Mouse (Mus musculus) midbrain, embryonic 13.5 days (tissue): ENCODE measurements at regions not wholly inside any gene's neighbourhood (a gene's known extent, or its start where the extent isn't known, plus 50 kb on each side); places are given as distances from the start of the nearest gene placed in this dataset.

Source experiments
- ATAC-seq: fragments of 200-750 bp; cut with Nextera tagmentation; 2 replicates; pipeline ENCODE4 v1.8.0; 2017; ENCODE audit warnings: mild to moderate bottlenecking, moderate TSS enrichment, moderate library complexity
- H3K27ac ChIP-seq: fragments of 300-500 bp; sonication (generic); 2 replicates; pipeline ENCODE4 v1.5.1; 2015; ENCODE audit warnings: inconsistent platforms, mild to moderate bottlenecking, moderate library complexity
- H3K27me3 ChIP-seq: fragments of 300-500 bp; sonication (generic); 2 replicates; pipeline ENCODE4 v1.6.1; 2015; ENCODE audit warnings: mild to moderate bottlenecking, inconsistent platforms
- H3K36me3 ChIP-seq: fragments of 300-500 bp; sonication (generic); 2 replicates; pipeline ENCODE4 v1.6.1; 2015; ENCODE audit warnings: mild to moderate bottlenecking, inconsistent platforms
- H3K4me1 ChIP-seq: fragments of 300-500 bp; sonication (generic); replicated peaks from 2 replicates; pipeline ENCODE4 v1.6.1; 2015; ENCODE audit warnings: inconsistent platforms
- H3K4me2 ChIP-seq: fragments of 300-500 bp; sonication (generic); replicated peaks from 2 replicates; pipeline ENCODE4 v1.6.1; 2015; ENCODE audit warnings: moderate library complexity, mild to moderate bottlenecking, inconsistent platforms
- H3K4me3 ChIP-seq: fragments of 300-500 bp; sonication (generic); replicated peaks from 2 replicates; pipeline ENCODE4 v1.5.1; 2015; ENCODE audit warnings: mild to moderate bottlenecking, inconsistent platforms
- H3K9ac ChIP-seq: fragments of 300-500 bp; sonication (generic); replicated peaks from 2 replicates; pipeline ENCODE4 v1.6.1; 2015; ENCODE audit warnings: mild to moderate bottlenecking, inconsistent platforms
- H3K9me3 ChIP-seq: fragments of 300-500 bp; sonication (generic); 2 replicates; pipeline ENCODE4 v1.6.1; 2016; ENCODE audit warnings: mild to moderate bottlenecking, inconsistent platforms
- WGBS: fragments of 180-500 bp; shearing (Covaris S2); methylation state at CpG from one replicate; pipeline ENCODE4 v1.1.7; 2015; 5-methylcytosine and 5-hydroxymethylcytosine counted together

DNA sequence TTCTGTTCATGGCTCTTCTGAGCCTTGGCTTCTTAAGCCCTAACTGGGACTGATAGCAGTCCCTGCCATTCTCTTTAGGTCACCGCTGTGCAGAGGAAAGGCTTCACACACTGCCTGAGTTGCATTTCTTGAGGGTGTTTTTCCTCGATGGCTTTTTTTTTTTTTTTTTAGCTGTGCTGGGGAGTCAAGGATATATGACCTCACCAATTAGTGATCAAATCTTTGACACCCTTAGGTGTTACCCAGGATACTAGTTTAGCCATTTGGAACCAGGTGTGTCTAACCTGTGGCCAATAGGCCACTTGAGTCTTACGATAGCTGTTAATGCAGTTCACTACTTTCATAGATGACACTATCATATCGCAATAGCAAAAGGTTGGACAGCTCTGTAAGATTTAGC is 1247.5 kb upstream of the A1bg start:
- WGBS: 95% methylated on average over 4 of the region's 4 CpGs
- Histone ChIP-seq H3K4me1 (no peaks in the 10 kb centered on the region), H3K27me3 (no peaks in the 10 kb centered on the region), H3K9ac (no peak overlapping the region), H3K27ac (no peak overlapping the region), H3K9me3 (no peaks in the 10 kb centered on the region), H3K36me3 (no peaks in the 10 kb centered on the region), H3K4me3 (no peak overlapping the region), H3K4me2 (no peak overlapping the region)
- no peak for ATAC-seq

DNA sequence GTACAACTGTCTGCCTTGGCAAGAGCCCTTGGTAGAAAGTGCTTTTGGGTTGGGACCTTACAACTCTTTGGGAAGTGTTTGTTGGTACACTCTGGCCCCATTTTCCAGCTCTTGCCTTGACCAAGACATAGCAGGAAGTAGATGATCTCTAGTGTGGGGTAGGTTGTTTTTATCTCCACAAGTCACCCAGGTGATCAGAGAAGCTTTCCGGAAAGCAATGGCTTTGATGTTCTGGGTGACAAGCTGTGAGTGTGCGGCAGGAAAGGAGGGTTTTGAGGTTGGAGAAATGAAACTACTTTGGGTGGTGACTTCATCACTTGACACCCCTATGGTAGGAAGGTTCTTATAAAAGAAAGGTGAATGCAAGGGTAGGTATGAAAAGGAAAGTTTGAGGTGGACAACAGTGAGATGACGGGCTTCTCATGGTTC is 1246.8 kb upstream of the A1bg start:
- Histone ChIP-seq H3K4me2 (no peak overlapping the region), H3K9ac (no peak overlapping the region), H3K4me3 (no peak overlapping the region), H3K4me1 (no peaks in the 10 kb centered on the region), H3K27ac (no peak overlapping the region), H3K27me3 (no peaks in the 10 kb centered on the region), H3K36me3 (no peaks in the 10 kb centered on the region), H3K9me3 (no peaks in the 10 kb centered on the region)
- ATAC-seq: no peak
- WGBS: 94% methylated on average over 3 of the region's 3 CpGs

DNA sequence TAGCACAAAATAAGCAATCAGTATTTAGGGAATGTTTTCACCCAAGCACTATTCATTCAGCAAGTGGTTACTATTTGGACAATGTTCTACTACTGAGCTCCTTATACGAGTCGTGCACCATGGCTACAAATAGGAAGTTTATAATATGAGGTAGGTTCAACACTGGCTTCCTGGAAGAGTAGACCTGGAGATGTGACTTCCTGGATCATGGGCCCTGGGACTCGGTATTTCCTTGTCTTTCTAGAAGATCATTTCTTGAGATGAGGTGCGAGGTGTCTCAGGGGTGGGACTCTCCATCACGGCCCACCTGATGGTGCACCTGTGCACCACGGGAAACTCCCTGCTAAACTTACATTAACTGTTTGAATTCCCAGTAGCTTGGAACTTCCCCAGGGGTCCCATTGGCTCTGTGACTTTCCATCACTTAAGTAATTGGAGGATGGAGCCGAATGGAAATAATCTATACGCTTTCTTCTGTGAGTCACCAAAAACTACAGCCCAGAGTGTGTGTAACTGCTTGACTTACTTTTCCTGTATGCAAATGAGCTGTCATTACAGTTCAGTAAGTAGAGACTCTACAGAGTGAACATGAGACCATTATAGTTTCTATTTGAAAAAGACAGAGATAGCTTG is 1246.3 kb upstream of the A1bg start:
- Histone ChIP-seq H3K36me3 (no peaks in the 10 kb centered on the region), H3K27me3 (no peaks in the 10 kb centered on the region), H3K9me3 (no peaks in the 10 kb centered on the region), H3K4me1 (no peaks in the 10 kb centered on the region), H3K4me2 (no peak overlapping the region), H3K27ac (no peak overlapping the region), H3K9ac (no peak overlapping the region), H3K4me3 (no peak overlapping the region)
- WGBS: 92% methylated on average over 8 of the region's 8 CpGs
- no peak for ATAC-seq

DNA sequence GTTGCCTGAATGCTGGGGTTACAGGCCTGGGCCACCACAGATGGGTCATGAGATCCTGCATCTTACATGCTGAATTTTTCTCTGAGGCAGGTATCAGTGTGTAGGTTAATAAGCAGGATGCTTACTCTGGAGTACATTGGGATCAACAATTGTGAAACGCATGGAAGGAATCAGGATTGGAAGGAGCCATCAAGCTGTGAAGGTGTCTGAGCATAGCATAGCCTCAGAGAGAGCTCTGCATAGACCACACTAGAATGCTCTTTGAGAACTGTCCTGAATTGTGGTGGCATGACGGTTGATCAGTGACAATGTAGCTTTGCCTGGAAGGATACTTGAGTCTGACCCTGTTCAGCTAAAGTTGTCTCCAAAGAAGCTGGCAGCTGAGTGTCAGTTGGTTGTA is 1245.7 kb upstream of the A1bg start:
- Histone ChIP-seq H3K36me3 (no peaks in the 10 kb centered on the region), H3K4me2 (no peak overlapping the region), H3K9ac (no peak overlapping the region), H3K27ac (no peak overlapping the region), H3K9me3 (no peaks in the 10 kb centered on the region), H3K4me1 (no peaks in the 10 kb centered on the region), H3K4me3 (no peak overlapping the region), H3K27me3 (no peaks in the 10 kb centered on the region)
- no peak for ATAC-seq
- 94% methylated on average over 2 of the region's 2 CpGs for WGBS

DNA sequence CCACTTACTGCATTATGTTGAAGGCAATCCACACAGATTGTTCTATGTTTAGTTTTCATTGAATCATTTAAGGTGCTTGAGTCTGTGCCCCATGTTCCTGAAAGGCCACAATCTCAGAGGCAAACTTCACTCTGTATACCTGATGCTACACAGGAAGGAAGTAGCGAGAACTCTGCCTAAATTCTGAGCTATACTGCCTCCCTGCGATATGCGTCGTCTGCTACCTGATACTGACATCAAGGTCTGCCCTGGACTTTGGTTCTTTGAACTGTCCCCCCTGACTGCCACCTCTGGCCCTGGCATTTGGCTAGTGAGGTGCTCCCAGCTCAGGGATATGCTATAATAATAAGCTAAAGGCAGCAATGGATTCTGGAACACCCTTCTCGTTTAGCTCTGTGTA is 1244.0 kb upstream of the A1bg start:
- Histone ChIP-seq H3K27me3 (no peaks in the 10 kb centered on the region), H3K9me3 (no peaks in the 10 kb centered on the region), H3K4me3 (no peak overlapping the region), H3K27ac (no peak overlapping the region), H3K4me1 (no peaks in the 10 kb centered on the region), H3K4me2 (no peak overlapping the region), H3K36me3 (no peaks in the 10 kb centered on the region), H3K9ac (no peak overlapping the region)
- WGBS: 98% methylated on average over 5 of the region's 5 CpGs
- no peak for ATAC-seq

DNA sequence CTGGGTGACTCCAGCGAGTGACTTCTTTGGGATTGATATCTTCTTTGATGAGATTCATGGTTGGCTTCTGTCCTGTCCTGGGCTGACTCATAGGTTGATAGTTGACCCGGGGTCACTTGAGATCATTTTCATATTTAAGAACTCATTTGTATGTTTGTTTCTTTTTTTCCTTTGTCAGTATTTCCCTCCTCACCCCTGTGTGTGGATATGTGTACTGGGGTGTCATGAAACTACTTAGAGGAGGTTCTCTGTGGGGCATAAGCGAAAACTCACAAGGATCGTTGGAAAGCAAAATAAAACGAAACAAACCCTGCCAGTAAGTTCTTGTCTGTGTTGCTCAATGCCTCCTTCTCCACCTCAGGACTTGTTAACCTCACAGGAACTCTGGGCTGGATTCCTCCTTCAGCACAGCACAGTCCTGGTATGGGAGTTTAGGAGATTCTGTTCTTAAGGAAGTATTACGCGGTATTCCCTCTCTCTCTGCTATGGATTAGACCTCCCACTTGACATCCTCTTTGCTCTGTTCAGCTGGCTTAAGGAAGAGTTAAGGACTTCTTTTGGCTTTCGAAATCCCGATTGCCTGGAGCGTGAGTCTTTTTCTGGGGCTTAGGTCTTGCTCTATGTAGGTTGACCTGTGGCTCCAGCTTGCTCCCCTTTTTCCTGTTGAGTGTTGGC is 1243.2 kb upstream of the A1bg start:
- no peaks in the 10 kb centered on the region for H3K4me1 ChIP-seq
- no peaks in the 10 kb centered on the region for H3K27me3 ChIP-seq
- H3K4me2 ChIP-seq: no peak overlapping the region
- no peaks in the 10 kb centered on the region for H3K36me3 ChIP-seq
- H3K4me3 ChIP-seq: no peak overlapping the region
- 88% methylated on average over 10 of the region's 10 CpGs for WGBS
- H3K27ac ChIP-seq: no peak overlapping the region
- no peak overlapping the region for H3K9ac ChIP-seq
- no peaks in the 10 kb centered on the region for H3K9me3 ChIP-seq
- ATAC-seq: no peak

DNA sequence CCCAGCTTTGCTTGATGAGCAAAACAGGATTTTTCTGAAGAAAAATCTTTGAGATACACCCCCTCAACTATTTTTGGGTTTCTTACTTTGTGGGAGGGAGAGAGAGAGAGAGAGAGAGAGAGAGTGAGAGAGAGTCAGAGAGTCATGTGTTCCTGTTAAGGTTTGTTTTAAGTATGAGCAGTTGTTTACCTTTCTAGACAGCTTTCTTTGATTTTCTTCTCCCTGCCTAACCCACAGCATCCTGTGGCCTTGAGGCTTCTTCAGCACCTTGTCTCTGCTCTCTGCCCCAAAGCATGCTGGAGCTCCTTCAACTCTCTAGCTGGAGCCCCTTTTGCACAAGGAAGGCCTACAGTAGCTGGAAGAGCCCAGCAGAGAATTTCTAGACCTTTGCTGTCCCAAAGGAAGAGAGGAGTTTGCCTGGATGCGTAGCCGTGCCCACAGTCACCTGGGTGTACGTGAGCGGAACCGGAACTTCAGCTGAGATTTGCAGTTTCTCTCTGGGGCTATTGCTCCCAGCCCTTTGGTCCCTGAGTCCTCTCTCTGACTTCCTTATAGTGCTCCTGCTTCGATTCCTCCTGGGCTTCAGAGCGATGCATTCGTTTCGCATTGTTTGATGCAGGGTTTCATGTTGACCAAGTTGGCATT is 1242.1 kb upstream of the A1bg start:
- Histone ChIP-seq H3K36me3 (no peaks in the 10 kb centered on the region), H3K4me1 (no peaks in the 10 kb centered on the region), H3K27me3 (no peaks in the 10 kb centered on the region), H3K4me2 (no peak overlapping the region), H3K9me3 (no peaks in the 10 kb centered on the region), H3K9ac (no peak overlapping the region), H3K4me3 (no peak overlapping the region), H3K27ac (no peak overlapping the region)
- WGBS: 95% methylated on average over 9 of the region's 9 CpGs
- no peak for ATAC-seq

DNA sequence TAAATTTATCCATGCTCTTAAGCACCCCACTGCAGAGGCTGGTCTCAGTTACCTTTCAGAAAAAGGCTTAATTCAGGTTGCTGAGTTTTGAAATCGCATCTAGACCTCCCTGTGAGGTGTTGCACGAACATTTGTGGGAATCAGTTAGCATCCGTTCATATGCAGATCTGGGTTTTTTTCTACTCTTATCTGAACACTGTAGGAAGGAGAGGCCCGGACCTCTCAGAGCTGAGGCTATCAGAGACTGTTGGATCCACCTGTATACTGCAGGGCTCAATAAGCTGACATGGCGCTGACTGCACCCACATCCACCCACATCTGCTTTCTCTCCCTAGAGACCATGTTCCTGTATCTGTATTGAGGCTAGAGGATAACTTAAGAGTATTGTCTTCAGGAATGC is 1240.4 kb upstream of the A1bg start:
- WGBS: 79% methylated on average over 5 of the region's 5 CpGs
- H3K4me2 ChIP-seq: no peak overlapping the region
- H3K4me1 ChIP-seq: no peaks in the 10 kb centered on the region
- H3K9me3 ChIP-seq: no peaks in the 10 kb centered on the region
- no peaks in the 10 kb centered on the region for H3K27me3 ChIP-seq
- H3K27ac ChIP-seq: no peak overlapping the region
- ATAC-seq: no peak
- no peak overlapping the region for H3K4me3 ChIP-seq
- no peaks in the 10 kb centered on the region for H3K36me3 ChIP-seq
- no peak overlapping the region for H3K9ac ChIP-seq

DNA sequence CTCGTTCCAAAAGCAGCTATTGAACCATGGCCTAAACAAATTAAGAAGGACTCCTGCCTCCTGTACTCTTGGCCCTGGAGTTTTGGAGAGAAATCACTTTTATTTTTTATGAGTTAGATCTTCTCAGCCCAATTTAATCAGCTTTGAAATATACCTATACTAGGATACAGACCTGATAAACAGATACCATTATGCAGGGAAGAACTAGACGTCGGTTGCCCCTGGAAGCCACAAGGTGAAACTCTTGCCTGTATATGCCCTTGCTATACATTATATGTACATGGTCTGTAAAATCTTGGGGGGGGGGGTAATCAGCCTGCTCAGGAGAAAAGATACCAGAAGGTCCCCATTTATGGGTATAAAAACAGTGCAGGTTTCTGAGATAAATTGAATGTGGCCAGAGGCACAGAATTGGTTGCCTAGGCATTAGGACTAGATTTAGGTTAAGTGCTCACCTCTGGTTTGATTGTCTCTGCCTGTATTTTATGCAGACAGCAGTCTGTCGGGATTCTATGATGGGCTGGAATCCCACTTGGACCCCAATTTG is 1239.9 kb upstream of the A1bg start:
- WGBS: 79% methylated on average over 4 of the region's 4 CpGs
- H3K4me1 ChIP-seq: no peaks in the 10 kb centered on the region
- no peaks in the 10 kb centered on the region for H3K9me3 ChIP-seq
- no peaks in the 10 kb centered on the region for H3K36me3 ChIP-seq
- no peak overlapping the region for H3K4me3 ChIP-seq
- H3K27me3 ChIP-seq: no peaks in the 10 kb centered on the region
- H3K9ac ChIP-seq: no peak overlapping the region
- ATAC-seq: no peak
- H3K4me2 ChIP-seq: no peak overlapping the region
- H3K27ac ChIP-seq: no peak overlapping the region

DNA sequence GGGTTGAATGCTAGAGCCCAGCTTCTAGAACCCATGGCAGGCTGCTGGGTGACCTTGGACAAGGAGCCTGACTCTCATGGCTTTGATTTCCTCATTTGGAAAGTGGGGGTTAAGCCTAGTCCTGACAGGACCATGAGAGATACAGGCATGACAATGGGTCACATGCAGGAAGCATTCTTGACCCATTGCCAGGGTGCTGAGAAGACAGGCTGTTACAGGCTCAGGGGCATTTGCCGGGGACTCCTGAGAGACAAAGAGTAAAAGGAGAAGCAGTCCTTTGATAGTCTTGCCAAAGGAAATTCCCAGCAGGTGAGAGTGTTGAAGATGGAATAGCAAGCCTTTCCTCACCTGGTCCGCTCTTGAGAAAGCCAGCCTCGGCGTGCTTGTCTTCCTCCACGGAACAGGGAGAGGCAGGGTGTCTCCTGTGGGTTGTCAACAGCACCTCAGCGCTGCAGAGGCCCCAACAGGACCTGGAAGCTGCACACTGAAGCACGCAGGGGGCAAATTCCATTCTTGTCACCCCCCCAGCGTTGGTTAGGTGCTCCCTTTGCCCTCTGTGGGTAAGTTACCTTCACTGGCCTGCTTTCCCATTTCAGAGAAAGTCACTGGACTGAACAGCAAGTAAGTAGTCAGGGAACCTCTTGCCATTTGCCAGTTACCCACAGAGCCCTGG is 1239.3 kb upstream of the A1bg start:
- H3K27me3 ChIP-seq: no peaks in the 10 kb centered on the region
- H3K4me2 ChIP-seq: no peak overlapping the region
- no peak for ATAC-seq
- no peak overlapping the region for H3K9ac ChIP-seq
- H3K36me3 ChIP-seq: no peaks in the 10 kb centered on the region
- no peaks in the 10 kb centered on the region for H3K4me1 ChIP-seq
- 70% methylated on average over 8 of the region's 8 CpGs for WGBS
- H3K27ac ChIP-seq: no peak overlapping the region
- no peaks in the 10 kb centered on the region for H3K9me3 ChIP-seq
- H3K4me3 ChIP-seq: no peak overlapping the region

DNA sequence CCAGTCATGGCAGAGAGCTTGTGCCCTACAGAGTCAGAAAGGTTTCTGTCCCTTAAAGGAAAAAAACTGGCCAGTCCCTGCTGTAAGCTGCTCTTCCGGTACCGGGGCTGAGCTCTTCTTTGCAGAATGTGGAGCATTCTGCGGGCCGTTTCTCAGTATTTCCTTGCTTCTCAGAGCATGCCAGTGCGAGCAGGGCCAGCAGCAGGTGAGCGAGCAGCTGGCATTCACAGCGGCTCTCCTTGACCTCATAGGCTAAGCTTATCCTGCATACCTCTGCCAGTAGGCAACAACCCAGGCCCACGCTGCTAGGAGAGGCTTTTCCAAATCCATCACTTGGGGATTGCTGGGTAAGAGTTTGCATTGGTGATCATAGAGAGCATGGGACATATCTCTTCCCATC is 1238.2 kb upstream of the A1bg start:
- Histone ChIP-seq H3K27ac (no peak overlapping the region), H3K36me3 (no peaks in the 10 kb centered on the region), H3K4me1 (no peaks in the 10 kb centered on the region), H3K9me3 (no peaks in the 10 kb centered on the region), H3K4me2 (no peak overlapping the region), H3K27me3 (no peaks in the 10 kb centered on the region), H3K9ac (no peak overlapping the region), H3K4me3 (no peak overlapping the region)
- ATAC-seq: no peak
- WGBS: 88% methylated on average over 8 of the region's 8 CpGs
